Mouse (Mus musculus): ENCODE measurements around the gene Cd300lf.

Gene Cd300lf

GRCm38 (mm10) chr11:115160883-115161577 lies 27.2 kb upstream of the Cd300lf start:
- peak; percentile 55 for DNase-seq (ENCODE audit: inconsistent ontology term)

GRCm38 (mm10) chr11:115160016-115160797 lies 26.4 kb upstream of the Cd300lf start:
- peak; percentile 64 for DNase-seq (ENCODE audit: inconsistent ontology term)

GRCm38 (mm10) chr11:115157933-115158719 lies 24.3 kb upstream of the Cd300lf start:
- DNase-seq (ENCODE audit: inconsistent ontology term) = no peak

- no peak for DNase-seq (ENCODE audit: inconsistent ontology term)
Observed at GRCm38 (mm10) chr11:115155053-115155634, 21.4 kb upstream of the Cd300lf start.

- peak; percentile 67 for DNase-seq (ENCODE audit: inconsistent ontology term)
Observed at GRCm38 (mm10) chr11:115153699-115154292, 20.0 kb upstream of the Cd300lf start.

- DNase-seq (ENCODE audit: inconsistent ontology term) = no peak
Observed at GRCm38 (mm10) chr11:115153088-115153487, 19.3 kb upstream of the Cd300lf start.

GRCm38 (mm10) chr11:115151755-115152429 lies 18.1 kb upstream of the Cd300lf start:
- DNase-seq (ENCODE audit: inconsistent ontology term) = peak; percentile 89

- DNase-seq (ENCODE audit: inconsistent ontology term) = no peak
Observed at GRCm38 (mm10) chr11:115150741-115151254, 17.0 kb upstream of the Cd300lf start.

- no peak for DNase-seq (ENCODE audit: inconsistent ontology term)
Observed at GRCm38 (mm10) chr11:115147813-115148212, 14.0 kb upstream of the Cd300lf start.

GRCm38 (mm10) chr11:115141970-115142369 lies 8.2 kb upstream of the Cd300lf start:
- no peak for DNase-seq (ENCODE audit: inconsistent ontology term)

- no peak for DNase-seq (ENCODE audit: inconsistent ontology term)
Observed at GRCm38 (mm10) chr11:115138597-115139262, 4.9 kb upstream of the Cd300lf start.

GRCm38 (mm10) chr11:115131768-115132381 lies 1.9 kb downstream of the Cd300lf start:
- no peak for DNase-seq (ENCODE audit: inconsistent ontology term)

GRCm38 (mm10) chr11:115129508-115130126 lies 4.2 kb downstream of the Cd300lf start:
- DNase-seq (ENCODE audit: inconsistent ontology term) = no peak

- no peak for DNase-seq (ENCODE audit: inconsistent ontology term)
Observed at GRCm38 (mm10) chr11:115128483-115128882, 5.3 kb downstream of the Cd300lf start.

GRCm38 (mm10) chr11:115119409-115119808 lies 14.4 kb downstream of the Cd300lf start:
- DNase-seq (ENCODE audit: inconsistent ontology term) = no peak

- no peak for DNase-seq (ENCODE audit: inconsistent ontology term)
Observed at GRCm38 (mm10) chr11:115112196-115112595, 21.6 kb downstream of the Cd300lf start.

- no peak for DNase-seq (ENCODE audit: inconsistent ontology term)
Observed at GRCm38 (mm10) chr11:115110271-115110670, 23.5 kb downstream of the Cd300lf start.

- no peak for DNase-seq (ENCODE audit: inconsistent ontology term)
Observed at GRCm38 (mm10) chr11:115108176-115108575, 25.6 kb downstream of the Cd300lf start.

- DNase-seq (ENCODE audit: inconsistent ontology term) = peak; percentile 3
Observed at GRCm38 (mm10) chr11:115107403-115107916, 26.3 kb downstream of the Cd300lf start.
